Mouse (Mus musculus) thymus, postnatal 25 days (tissue): Measurements from ENCODE around the gene Cd177.
"Not testable (repeated sequence)": the region's sequence is repeated elsewhere in the genome, so short reads cannot be mapped to it uniquely, and the experiment has no call there.

Experiments used
- DNase-seq: peaks from one replicate; pipeline ENCODE4 v3.0.0; 2022

The Cd177 gene

DNA sequence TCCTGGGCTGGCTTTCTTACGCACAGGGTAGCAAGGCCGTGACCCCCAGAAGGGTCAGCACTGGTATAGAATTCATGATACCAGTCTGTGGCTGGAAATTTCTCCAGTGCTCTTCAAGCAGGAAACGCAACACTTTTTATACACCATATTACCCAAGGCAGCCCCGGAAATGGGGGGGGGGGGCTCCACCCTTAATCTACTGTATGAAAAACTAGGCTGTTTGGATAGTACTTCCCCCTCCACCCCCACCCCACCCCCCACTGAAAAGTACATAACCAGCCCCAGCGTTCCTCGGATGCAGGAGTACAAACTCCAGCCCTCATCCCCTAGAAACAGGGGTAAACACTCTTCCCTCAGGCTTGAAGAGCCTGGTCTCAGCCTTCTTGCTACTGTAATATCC is at the start of gene Cd177:
Gene Cd177 (minus strand): TSS at position 101 of the 400 bp plus-strand sequence.
- no peak for DNase-seq

- DNase-seq: no peak
These were observed 48.9 kb upstream of the Cd177 start for GRCm38 (mm10) chr7:24809041-24809440.

DNA sequence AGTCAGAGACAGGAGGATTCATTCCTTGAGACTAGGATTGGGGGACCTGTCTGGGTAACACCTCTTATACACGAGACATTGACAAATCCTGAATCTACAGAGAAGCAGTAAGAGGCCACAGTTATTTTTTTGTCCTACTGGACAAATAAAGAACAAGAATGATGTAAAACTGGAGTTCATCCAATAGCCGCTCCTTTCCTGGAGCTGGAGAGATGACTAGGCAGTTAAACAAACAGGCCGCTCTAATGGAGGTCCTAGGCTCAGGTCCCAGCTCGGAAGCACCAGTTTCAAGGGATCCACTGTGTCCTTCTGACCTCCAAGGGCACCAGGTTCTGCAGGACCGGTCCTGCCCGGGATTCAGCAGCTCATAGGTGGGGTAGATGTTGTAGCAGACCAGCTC is 44.7 kb upstream of the Cd177 start:
- DNase-seq: no peak

DNA sequence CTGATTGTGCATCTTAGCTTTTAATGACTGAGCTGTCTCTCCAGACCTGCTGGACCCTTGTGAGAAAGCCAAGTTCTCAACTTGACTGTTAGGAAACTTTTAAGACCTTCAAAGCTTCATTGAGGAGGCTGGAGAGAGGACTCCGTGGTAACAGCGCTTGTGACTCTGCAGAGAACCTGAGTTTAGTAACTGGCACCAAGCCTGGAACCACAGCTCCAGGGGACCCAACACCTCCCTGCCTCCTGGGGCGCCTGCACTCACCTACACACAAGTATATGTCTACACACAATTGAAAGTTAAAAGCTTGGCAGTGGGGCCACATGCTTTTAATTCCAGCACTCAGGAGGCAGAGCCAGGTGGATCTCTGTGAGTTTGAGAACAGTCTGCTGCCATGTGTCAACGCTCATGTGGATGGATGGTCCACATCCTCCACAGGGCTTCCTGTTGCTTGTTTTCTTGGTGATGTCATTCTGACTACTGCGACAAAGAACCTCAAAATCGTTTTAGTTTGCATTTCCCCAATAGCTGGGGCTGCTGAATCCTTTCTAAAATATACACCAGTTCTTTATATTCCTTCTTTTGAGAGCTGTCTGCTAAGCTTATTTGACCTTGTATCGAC is 42.1 kb upstream of the Cd177 start:
- DNase-seq: no peak

- DNase-seq: no peak
These were observed 37.8 kb upstream of the Cd177 start for GRCm38 (mm10) chr7:24797918-24798317.

DNA sequence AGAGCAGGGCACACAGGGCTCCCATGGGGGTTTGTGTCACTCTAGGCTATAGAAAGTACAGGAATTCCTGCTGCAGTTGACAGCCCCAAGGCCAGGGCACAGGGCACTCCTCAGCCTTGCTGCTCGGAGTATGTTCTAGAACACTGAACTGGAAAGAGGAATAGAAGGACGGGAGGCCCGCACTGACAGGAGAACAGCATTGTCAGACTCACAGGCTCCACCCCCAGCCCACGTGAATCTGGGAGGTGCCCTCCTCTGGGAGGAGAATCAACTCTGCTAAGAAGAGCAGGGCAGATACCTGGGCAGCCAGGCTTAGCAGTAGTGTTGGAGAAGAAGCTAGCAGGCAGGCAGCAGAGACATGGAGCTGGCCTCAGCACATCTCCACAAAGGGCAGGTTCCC is 16.8 kb upstream of the Cd177 start, which contains the start of gene Ceacam10:
Gene Ceacam10 (plus strand): TSS at position 289 of the 400 bp plus-strand sequence.
- DNase-seq: not testable (repeated sequence)

DNA sequence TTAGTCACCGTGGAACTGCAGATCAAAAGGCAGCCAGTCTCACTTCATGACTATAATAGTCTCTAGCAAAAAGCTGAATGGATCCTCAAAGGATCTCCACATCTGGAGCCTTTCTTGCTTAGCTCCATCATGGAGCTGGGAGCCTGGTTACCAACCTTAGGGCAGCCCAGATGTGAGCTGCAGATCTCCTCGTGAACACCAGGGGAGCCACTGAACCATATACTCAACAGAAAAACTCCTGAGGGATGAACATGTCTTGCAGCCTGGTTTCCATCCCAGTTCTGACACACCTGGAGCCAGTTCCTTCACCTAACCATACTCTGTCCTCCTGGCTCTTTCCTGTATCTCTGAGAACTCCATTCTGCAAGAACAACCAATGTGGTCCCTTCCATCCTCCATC is 16.0 kb upstream of the Cd177 start:
- DNase-seq: no peak

- DNase-seq: no peak
These were observed 13.9 kb upstream of the Cd177 start for GRCm38 (mm10) chr7:24773942-24774535.

DNA sequence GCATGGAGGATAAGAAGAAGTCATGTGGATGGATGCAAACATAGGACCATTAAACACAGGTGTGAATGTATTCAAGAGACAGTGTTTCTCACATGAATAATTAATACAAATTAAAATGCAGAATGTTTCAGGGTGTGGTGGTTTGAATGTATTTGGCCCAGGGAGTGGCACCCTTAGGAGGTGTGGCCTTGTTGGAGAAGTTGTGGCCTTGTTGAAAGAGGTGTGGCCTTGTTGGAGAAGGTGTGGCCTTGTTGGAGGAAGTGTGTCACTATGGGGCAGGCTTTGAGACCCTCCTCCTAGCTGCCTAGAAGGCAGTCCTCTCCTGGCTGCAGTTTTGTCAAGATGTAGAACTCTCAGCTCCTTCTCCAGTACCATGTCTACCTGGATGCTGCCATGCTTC is 11.2 kb upstream of the Cd177 start:
- DNase-seq: no peak

- no peak for DNase-seq
These were observed 2.5 kb upstream of the Cd177 start for GRCm38 (mm10) chr7:24762574-24762973.

DNA sequence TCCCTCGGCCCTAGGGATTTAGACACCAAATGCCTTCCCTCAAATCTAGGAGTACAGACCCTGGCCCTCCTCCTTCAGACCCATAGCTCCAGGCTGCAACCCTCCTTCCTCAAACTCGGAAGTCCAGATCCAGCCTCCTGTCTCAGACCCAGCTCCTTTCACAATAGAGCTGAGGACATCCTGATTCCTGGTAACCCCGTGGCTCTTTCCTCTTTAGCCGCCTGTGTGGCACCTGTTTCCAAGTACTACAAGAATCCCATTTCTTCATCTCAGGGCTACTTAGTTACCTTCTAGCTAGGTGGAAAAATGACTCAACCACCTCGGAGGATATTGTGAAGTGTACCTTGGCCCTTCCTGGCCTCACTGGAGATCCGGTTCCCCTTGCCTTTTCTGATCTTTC is 1.1 kb upstream of the Cd177 start:
- DNase-seq: no peak

GRCm38 (mm10) chr7:24758520-24758919 is 1.6 kb downstream of the Cd177 start:
- DNase-seq: no peak

GRCm38 (mm10) chr7:24753476-24753875 is 6.6 kb downstream of the Cd177 start:
- no peak for DNase-seq

DNA sequence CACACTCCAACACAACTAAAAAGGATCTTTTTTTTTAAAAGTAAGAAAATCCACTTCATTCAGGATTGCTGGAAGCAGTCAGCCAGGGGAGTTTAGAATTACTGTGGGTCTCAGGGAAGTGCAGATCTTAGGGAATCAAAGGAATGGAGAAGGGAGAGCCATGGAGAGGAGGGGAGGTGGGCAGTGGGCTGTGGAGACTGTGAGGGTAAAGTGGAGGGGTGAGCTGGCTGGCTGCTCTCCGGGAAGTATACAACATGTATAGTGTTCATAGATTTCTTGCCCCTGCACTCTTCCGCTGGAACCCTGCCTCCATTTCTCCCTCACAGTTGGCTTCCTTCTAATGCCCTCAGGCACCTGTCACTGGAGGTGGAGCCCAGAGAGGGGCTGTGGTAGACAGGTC is 8.5 kb downstream of the Cd177 start:
- no peak for DNase-seq

DNA sequence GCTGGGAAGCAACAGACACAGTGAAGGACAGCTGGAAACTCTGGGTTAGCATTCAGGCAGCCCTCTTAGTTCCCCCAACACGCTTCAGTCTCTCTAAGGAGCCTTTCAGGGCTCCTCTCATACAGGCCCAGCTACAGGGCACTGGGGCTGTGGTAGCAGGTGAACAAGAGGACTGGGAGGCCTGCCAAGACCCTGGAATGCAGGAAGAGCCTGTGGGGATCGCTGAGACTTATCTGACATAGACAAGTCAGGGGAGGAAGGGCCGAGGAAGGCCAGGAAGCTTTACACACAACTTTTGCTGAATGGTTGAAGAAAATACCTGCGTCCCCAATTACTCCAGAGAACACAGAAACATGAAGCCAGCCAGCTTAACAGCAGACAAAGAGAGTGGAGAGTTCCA is 9.4 kb downstream of the Cd177 start:
- DNase-seq: no peak

DNA sequence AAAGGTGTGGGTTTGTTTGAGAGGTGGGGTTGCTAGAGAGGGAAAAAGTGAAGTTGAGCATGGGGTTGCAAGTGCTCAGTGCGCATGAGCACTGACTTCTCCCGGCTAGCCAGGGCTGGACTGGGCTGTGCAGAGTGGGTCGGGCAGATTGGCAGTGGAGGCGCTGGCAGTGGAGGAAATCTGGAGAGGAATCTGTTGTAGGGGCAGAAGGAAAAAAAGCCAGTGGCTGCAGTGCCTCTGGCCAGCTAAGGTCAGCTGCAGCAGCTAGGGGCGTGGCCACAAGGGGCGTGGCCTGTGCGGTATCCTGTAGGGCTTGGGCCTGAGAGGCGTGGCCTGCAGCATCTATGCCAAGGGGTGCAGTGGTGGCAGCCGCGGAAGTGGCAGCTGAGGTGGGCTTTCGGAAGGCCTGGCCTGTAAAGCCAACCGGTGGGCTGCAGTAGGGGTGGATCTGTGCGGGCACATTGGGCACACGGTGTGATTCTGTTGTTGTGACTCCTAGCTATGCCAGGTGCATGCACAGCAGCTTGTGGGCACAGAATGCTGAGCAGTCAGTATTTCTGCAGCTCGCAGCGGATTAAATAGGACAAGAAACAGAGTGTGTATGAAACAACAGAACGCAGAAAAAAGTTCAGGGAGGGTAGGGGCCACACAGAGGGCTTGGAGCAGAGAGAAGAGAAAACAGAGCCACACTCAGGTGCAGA is 24.0 kb downstream of the Cd177 start:
- DNase-seq: no peak

GRCm38 (mm10) chr7:24726808-24727207 is 33.3 kb downstream of the Cd177 start, which contains the start of gene Gm4763:
Gene Gm4763 (minus strand): TSS chr7:24726908.
- DNase-seq: not testable (repeated sequence)

- DNase-seq: no peak
These were observed 45.1 kb downstream of the Cd177 start for GRCm38 (mm10) chr7:24715039-24715438.

DNA sequence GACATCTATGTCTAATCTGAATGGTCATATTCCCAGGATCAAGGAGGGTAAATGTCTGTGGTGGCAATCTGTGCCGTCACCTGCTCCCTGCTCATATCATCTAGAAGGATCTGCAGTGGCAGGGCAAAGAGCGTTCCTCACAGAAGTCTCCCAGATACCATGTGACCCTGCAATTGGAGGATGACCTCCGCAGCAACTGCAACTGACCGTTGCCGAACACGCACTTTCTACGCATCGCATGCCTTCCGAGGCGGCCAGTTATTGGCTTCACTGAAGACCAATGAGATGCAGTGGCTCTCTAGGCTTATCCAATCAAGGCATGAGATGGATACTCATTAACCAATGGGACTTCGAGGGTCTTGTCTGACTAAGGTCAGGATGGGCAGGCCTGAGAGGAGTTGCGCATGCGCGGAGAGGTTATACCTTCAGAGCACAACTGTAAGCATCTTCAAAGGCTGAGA is 51.2 kb downstream of the Cd177 start, which contains the start of gene BC049730:
Gene BC049730 (plus strand): TSS at position 411 of the 461 bp plus-strand sequence.
- no peak for DNase-seq

DNA sequence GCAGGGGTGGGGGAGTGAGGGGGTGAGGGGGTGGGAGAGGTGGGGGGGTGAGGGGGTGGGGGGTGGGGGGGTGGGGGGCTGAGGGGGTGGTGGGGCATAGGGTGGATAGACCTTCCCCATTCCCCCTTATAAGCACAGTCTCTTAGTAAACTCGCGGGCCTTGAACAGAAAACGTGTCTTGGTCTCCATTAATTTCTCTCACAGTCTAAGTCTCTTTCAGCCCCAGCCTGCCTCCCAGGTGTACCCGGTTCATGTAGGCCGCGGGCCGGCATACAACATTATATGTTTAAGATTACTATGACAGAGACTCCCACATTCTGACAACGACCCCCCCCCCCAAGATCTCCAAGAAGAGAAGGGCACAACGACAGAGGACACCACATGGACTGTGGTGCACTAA is 57.3 kb downstream of the Cd177 start:
- not testable (repeated sequence) for DNase-seq

DNA sequence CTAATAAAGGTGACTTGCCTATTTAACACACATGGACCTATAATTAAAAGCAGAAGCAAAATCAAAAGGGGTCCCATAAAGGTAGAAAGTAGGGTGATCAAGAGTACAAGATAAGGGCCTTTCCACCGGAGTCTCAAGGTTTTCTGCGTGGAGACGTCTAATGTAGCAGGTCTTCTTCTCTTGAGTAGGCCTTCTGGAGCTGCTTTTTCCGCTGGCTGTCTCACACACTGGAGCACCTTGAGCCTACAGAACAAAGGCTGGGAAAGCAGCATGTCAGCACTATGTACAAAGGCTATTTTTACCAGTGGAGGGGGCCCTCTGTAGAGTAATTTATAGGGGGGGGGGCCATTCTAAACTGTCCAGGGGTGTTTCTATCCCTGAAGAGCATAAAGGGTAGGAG is 62.2 kb downstream of the Cd177 start:
- DNase-seq: not testable (repeated sequence)
